Mouse (Mus musculus) heart, postnatal 36 days (tissue): ENCODE measurements around the gene Aurka. TPM values are rescaled to one million over a fixed set of nuclear protein-coding genes. Genes with fewer than 3 reads are reported as not detected.

Experiments used
- DNase-seq, 2 experiments: peaks; one replicate each; pipeline ENCODE4 v3.0.0; 2021 to 2022
- intact Hi-C: fragments of 180-260 bp; cut with DNase I; formaldehyde crosslinking; loops from one replicate; pipeline ENCODE4 v1.15.1; 2025
- total RNA-seq, 2 experiments: library from RNA; stranded (reverse); gene quantifications; 2 replicates each; pipeline ENCODE4 v1.2.3; 2021

Gene Aurka
- total RNA-seq, 2 experiments from 2014 or later, result 0.95 to 1.1 TPM

- intact Hi-C loops, result no loop called here
- no peak for DNase-seq
Observed at GRCm38 (mm10) chr2:172384715-172385114, 14.4 kb upstream of the Aurka start.

GRCm38 (mm10) chr2:172381898-172382297, 11.6 kb upstream of the Aurka start:
- intact Hi-C loops, result no loop called here
- DNase-seq, result no peak

- intact Hi-C loops, result no loop called here
- no peak for DNase-seq
Observed at GRCm38 (mm10) chr2:172381341-172381740, 11.0 kb upstream of the Aurka start.

- intact Hi-C loops, result no loop called here
Observed at GRCm38 (mm10) chr2:172380513-172380912, 10.2 kb upstream of the Aurka start.

DNA sequence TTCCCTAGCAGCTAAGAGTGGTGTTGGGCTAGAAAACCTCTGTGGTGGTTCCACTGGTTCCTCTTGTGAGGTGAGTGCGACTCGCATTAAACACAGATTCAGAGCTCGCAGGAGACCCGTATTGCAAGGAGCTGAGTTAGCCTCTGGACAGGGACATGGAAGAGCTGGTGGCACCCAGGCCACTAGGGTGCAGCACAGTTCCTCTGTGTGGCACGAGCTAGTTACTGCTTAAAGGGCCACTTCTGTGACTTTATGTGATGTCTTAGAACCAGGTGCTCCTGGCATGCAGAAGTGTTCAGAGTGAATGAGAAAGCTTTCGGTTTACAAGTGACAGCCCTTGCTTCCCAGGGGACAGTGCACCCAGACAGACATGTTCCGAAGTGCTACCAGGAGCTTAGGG, 8.0 kb upstream of the Aurka start:
- intact Hi-C loops, result no loop called here
- peak in 1 of 2 experiments; percentile 46 for DNase-seq

More at GRCm38 (mm10) chr2:172380513-172380912, 10.2 kb upstream of the Aurka start:
- no peak for DNase-seq

GRCm38 (mm10) chr2:172376999-172377515, 6.7 kb upstream of the Aurka start:
- DNase-seq, result no peak
- intact Hi-C loops, result no loop called here

DNA sequence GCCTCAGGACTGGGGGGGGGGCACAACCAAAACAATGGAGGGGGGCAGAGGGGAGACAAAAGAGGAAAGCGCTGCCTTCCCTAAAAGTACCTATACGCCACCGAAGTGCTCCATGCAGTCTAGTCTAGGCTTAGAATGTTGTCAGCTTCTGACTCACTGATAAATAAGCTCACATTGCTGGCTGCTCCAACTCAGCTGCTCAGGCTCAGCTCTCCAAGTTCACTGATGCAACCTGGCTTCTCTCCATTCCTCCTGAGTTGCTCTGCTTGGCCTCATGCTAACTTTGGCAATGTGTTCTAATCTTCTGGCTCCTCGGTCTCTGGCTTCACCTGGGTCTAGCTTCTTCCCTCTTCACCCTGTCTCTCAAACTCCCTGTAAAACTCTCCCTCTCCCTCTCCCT, 6.2 kb upstream of the Aurka start:
- intact Hi-C loops, result no loop called here
- no peak for DNase-seq

GRCm38 (mm10) chr2:172371258-172371657, 923 bp upstream of the Aurka start:
- intact Hi-C loops, result loop anchor here (2.0 kb wide), 1 partner anchor 22 kb away; no protein-coding TSS in a partner anchor
- DNase-seq, result no peak

- intact Hi-C loops, result no loop called here
- no peak for DNase-seq
Observed at GRCm38 (mm10) chr2:172363176-172363575, 7.2 kb downstream of the Aurka start.

- intact Hi-C loops, result no loop called here
- no peak for DNase-seq
Observed at GRCm38 (mm10) chr2:172355833-172356232, 14.5 kb downstream of the Aurka start.

- intact Hi-C loops, result no loop called here
- DNase-seq, result no peak
Observed at GRCm38 (mm10) chr2:172354761-172355160, 15.6 kb downstream of the Aurka start.

DNA sequence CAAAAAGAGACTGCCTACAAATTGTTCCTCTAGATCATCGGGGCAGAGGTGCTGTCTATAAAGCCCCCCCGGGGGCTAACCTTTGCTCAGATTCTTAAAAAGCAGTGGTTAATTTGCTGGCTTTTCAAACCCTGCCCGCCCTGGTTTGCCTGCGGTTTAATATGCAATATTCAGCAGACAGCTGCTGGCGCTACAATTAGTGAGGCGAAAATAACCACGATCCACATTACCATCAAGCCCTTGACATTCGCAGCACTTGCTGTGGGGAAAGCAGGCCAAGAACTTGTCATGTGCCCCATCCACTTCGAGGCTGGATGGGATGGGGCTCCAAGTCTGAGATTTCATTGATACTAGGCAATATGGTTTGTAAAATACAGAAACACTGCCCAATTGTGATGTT, 17.1 kb downstream of the Aurka start:
- intact Hi-C loops, result no loop called here
- DNase-seq, result no peak

DNA sequence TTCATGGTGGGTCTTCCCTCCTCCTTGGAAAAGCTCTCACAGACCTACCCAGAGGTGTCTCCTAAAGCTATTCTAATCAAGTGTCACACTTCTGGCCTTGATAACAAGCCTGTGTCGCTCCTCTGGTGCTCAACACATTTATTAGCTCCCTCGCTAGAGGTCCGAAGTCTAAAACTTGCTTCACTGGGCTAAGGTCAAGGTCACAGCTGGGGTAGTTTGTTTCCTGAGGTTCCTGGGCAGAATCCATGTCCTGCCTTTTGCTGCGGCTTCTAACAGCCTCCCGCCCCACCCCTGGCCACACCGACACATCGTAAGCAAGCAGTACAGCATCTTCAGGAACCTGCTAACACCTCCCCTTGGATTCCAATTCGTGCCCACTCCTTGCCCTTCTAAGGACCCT, 19.6 kb downstream of the Aurka start:
- intact Hi-C loops, result no loop called here
- DNase-seq, result no peak

DNA sequence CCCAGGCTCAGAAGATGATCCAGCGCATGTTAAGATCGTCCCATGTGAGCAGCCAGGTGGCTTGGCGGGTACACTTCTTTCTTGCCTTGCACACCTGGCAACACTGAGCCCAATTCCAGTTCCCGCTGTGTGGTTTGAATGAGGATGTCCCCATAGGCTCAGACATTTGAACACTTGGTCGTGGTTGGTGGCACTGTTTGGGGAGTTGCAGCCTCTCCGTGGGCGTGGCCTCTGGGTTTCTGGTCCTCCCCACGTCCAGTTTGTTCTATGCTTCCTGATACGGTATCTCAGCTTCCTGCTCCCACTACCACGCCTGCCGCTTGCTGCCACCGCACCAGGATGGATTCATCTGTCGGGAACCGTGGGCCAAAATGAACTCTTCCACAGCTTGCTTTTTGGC, 20.6 kb downstream of the Aurka start:
- intact Hi-C loops, result loop anchor here (2.0 to 10.0 kb wide), 2 partner anchors 21 to 1315 kb away; partner anchors contain the start of genes Aurka and Cstf1
- DNase-seq, result no peak

GRCm38 (mm10) chr2:172348297-172348950, 21.9 kb downstream of the Aurka start:
- peak; percentile 11 to 12 for DNase-seq
- intact Hi-C loops, result loop anchor here (2.0 to 10.0 kb wide), 2 partner anchors 22 to 1316 kb away; partner anchors contain the start of genes Aurka and Cstf1

GRCm38 (mm10) chr2:172346933-172347611, 23.3 kb downstream of the Aurka start:
- no peak for DNase-seq
- intact Hi-C loops, result loop anchor here (10.0 kb wide), 1 partner anchor 1318 kb away; no protein-coding TSS in a partner anchor

DNA sequence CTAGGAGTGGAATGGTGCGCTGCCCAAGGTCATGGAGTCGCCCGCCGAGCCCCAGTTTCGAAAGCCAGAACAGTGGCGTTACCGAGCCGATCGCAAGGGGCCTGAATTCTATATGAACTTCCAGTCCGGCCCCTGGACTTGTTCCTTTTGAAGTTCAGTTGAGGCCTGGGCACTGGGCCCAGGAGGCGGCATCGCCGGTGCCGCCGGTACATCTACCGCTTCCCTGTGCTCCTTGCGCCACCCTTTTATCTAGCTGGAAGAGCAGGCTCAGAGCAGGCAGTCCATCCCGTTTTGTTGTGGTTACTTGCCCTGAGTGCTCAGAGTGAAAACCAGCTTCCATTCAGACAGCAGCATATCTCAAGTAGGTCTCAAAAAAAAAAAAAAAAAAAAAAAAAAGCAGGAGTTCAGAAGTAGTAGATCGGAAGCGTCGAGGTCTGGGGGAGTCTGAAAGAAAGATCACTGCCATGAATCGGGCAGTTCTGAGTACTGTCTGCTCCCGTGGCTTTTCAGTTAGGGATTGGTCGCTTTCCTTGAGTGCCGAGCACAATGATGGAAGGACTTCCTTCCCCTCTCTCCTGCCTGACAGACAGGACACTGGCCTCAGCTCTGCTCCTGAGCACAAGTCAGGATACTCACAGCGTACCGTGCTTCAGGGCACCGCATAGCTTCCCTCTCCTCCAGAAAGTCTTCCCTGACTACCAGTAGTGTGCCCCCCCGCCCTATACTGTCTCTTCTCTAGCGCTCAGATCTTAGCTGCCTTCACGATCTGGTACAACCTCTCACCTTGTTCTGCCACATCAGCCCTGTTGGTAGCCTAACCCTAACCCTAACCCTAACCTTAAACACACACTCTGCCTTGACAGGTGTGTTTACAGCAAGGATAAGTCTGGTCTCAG, 24.1 kb downstream of the Aurka start:
- intact Hi-C loops, result loop anchor here (10.0 kb wide), 1 partner anchor 1319 kb away; no protein-coding TSS in a partner anchor
- peak; percentile 19 to 34 for DNase-seq

DNA sequence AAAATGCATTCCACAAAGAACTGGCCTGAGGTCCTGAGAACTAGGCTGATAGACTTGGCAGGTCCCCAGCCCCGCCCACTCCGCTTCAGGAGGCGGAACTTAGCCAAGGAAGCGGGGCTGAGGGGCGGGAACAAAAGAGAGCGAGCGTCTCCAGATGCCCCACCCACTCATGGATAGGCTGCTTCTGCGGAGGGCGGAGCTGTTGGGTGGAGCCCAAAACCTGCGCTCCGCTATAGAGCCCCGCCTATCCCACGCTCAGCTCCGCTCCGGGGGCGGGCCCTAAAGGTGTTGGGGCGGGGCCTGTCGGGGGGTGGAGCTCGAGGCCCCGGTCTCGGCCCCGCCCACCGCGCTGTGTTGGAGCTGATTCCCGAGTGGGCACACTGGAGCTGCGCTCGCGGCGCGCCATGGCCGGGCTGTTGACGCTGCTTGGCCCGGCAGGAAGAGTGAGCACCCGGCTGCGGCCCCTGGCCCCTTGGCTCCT, 25.0 kb downstream of the Aurka start, which contains the start of gene Fam210b:
Gene Fam210b (plus strand): TSS at position 308 of the 481 bp plus-strand sequence.
- DNase-seq, result peak; percentile 95 to 98
- intact Hi-C loops, result loop anchor here (10.0 kb wide), 1 partner anchor 1320 kb away; no protein-coding TSS in a partner anchor

GRCm38 (mm10) chr2:172344669-172345068, 25.7 kb downstream of the Aurka start:
- no peak for DNase-seq
- intact Hi-C loops, result loop anchor here (10.0 kb wide), 1 partner anchor 1320 kb away; no protein-coding TSS in a partner anchor

GRCm38 (mm10) chr2:172343751-172344150, 26.6 kb downstream of the Aurka start:
- DNase-seq, result no peak
- intact Hi-C loops, result loop anchor here (10.0 kb wide), 1 partner anchor 1321 kb away; no protein-coding TSS in a partner anchor
